Mouse (Mus musculus): ENCODE results near the gene Nt5dc2. TPM values are rescaled to one million over a fixed set of nuclear protein-coding genes. Genes with fewer than 3 reads are reported as not detected.

Nt5dc2 gene
- polyA plus RNA-seq, 1 experiment from 2014 or later = 278 TPM

- no peak overlapping the region for H3K27ac ChIP-seq
- no peak overlapping the region for H3K4me2 ChIP-seq
- H3K9ac ChIP-seq = no peak overlapping the region
- H3K9me3 ChIP-seq (replicated peaks) = no peaks in the 10 kb centered on the region
- no peak overlapping the region for H3K4me3 ChIP-seq
- 86% methylated on average over 11 of the region's 11 CpGs for WGBS
- no peak for ATAC-seq (replicated peaks; ENCODE audit: insufficient number of reproducible peaks, insufficient read depth, low FRiP score, low read depth)
- peaks cover 41% of the 10 kb centered on the region for H3K4me1 ChIP-seq (replicated peaks)
- peaks cover 65% of the 10 kb centered on the region for H3K36me3 ChIP-seq
- no peaks in the 10 kb centered on the region for H3K27me3 ChIP-seq
These were observed 40.5 kb downstream of the Nt5dc2 start for GRCm38 (mm10) chr14:31171386-31171785.

GRCm38 (mm10) chr14:31171821-31172220 lies 41.0 kb downstream of the Nt5dc2 start:
- no peak for ATAC-seq (replicated peaks; ENCODE audit: insufficient number of reproducible peaks, insufficient read depth, low FRiP score, low read depth)
- WGBS = 92% methylated on average over 15 of the region's 15 CpGs
- no peak overlapping the region for H3K4me2 ChIP-seq
- H3K36me3 ChIP-seq = peaks cover 70% of the 10 kb centered on the region
- no peaks in the 10 kb centered on the region for H3K27me3 ChIP-seq
- H3K9ac ChIP-seq = no peak overlapping the region
- no peak overlapping the region for H3K4me3 ChIP-seq
- peaks cover 36% of the 10 kb centered on the region for H3K4me1 ChIP-seq (replicated peaks)
- H3K9me3 ChIP-seq (replicated peaks) = no peaks in the 10 kb centered on the region
- H3K27ac ChIP-seq = 0 out of 2 replicates have a peak overlapping the region, but pooled peaks have one; percentile 56

- 55% methylated on average over 18 of the region's 18 CpGs for WGBS
- Histone ChIP-seq H3K36me3 (peaks cover 81% of the 10 kb centered on the region), H3K9me3 (replicated peaks) (no peaks in the 10 kb centered on the region), H3K4me1 (replicated peaks) (peaks cover 34% of the 10 kb centered on the region), H3K4me3 (no peak overlapping the region), H3K9ac (no peak overlapping the region), H3K27ac (peak overlapping the region; percentile 56), H3K27me3 (no peaks in the 10 kb centered on the region), H3K4me2 (no peak overlapping the region)
- peak; percentile 37 for ATAC-seq (replicated peaks; ENCODE audit: insufficient number of reproducible peaks, insufficient read depth, low FRiP score, low read depth)
These were observed 42.1 kb downstream of the Nt5dc2 start for GRCm38 (mm10) chr14:31172781-31173455.

GRCm38 (mm10) chr14:31173537-31173936 lies 42.7 kb downstream of the Nt5dc2 start:
- Histone ChIP-seq H3K27ac (peak overlapping the region; percentile 56), H3K9ac (no peak overlapping the region), H3K4me2 (no peak overlapping the region), H3K4me1 (replicated peaks) (peaks cover 33% of the 10 kb centered on the region), H3K36me3 (peaks cover 85% of the 10 kb centered on the region), H3K27me3 (no peaks in the 10 kb centered on the region), H3K9me3 (replicated peaks) (no peaks in the 10 kb centered on the region), H3K4me3 (no peak overlapping the region)
- no peak for ATAC-seq (replicated peaks; ENCODE audit: insufficient number of reproducible peaks, insufficient read depth, low FRiP score, low read depth)
- WGBS = 79% methylated on average over 7 of the region's 7 CpGs

DNA sequence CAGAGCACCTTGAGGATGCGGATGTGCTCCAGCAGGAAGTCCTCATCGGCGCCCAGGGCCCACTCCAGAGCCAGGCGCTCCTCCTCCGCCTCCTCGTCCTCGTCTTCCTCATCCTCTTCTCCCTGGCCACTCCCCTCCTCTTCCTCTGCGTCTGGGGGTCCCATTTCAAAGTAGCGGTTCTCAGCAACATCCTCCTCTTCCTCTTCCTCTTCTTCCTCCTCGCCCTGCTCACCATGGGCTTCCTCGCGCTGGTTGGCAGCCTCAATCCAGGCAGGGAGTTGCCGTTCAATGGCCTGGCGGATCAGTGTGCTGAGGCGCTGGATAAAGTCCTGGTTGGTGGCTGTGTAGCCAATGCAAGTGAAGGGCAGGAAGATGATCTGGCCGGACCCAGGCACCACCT lies 46.4 kb downstream of the Nt5dc2 start:
- no peak overlapping the region for H3K4me2 ChIP-seq
- no peak overlapping the region for H3K4me3 ChIP-seq
- no peaks in the 10 kb centered on the region for H3K9me3 ChIP-seq (replicated peaks)
- WGBS = 77% methylated on average over 16 of the region's 16 CpGs
- H3K4me1 ChIP-seq (replicated peaks) = peaks cover 23% of the 10 kb centered on the region
- H3K9ac ChIP-seq = no peak overlapping the region
- ATAC-seq (replicated peaks; ENCODE audit: insufficient number of reproducible peaks, insufficient read depth, low FRiP score, low read depth) = no peak
- H3K27ac ChIP-seq = no peak overlapping the region
- H3K27me3 ChIP-seq = no peaks in the 10 kb centered on the region
- H3K36me3 ChIP-seq = peaks cover 98% of the 10 kb centered on the region

DNA sequence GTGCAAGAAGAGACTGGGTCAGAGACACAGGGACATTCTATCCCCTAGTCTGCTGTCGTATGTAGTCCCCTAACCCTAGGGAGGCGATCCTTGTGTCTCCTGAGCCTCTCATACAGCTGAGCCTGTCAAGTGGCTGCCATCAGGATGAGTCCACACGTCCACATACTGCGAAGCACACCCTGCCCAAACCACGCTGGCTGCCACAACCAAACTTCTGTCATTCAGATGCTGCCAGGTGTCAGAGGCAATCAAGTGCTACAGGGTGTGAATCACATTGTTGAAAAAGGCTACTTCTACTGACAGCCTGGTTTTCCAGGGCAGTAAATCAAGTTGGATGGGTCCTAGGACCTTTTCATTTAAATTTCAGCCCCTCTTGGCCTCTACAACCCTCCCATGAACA lies 46.9 kb downstream of the Nt5dc2 start:
- 83% methylated on average over 5 of the region's 5 CpGs for WGBS
- H3K27ac ChIP-seq = no peak overlapping the region
- no peak overlapping the region for H3K4me2 ChIP-seq
- H3K36me3 ChIP-seq = peaks cover 98% of the 10 kb centered on the region
- H3K4me1 ChIP-seq (replicated peaks) = peaks cover 23% of the 10 kb centered on the region
- no peaks in the 10 kb centered on the region for H3K9me3 ChIP-seq (replicated peaks)
- no peaks in the 10 kb centered on the region for H3K27me3 ChIP-seq
- no peak for ATAC-seq (replicated peaks; ENCODE audit: insufficient number of reproducible peaks, insufficient read depth, low FRiP score, low read depth)
- no peak overlapping the region for H3K9ac ChIP-seq
- no peak overlapping the region for H3K4me3 ChIP-seq

GRCm38 (mm10) chr14:31179677-31180365 lies 49.0 kb downstream of the Nt5dc2 start:
- no peak overlapping the region for H3K4me2 ChIP-seq
- no peak for ATAC-seq (replicated peaks; ENCODE audit: insufficient number of reproducible peaks, insufficient read depth, low FRiP score, low read depth)
- no peaks in the 10 kb centered on the region for H3K27me3 ChIP-seq
- peaks cover 25% of the 10 kb centered on the region for H3K4me1 ChIP-seq (replicated peaks)
- peaks cover 98% of the 10 kb centered on the region for H3K36me3 ChIP-seq
- H3K9ac ChIP-seq = no peak overlapping the region
- H3K27ac ChIP-seq = no peak overlapping the region
- 64% methylated on average over 12 of the region's 12 CpGs for WGBS
- no peak overlapping the region for H3K4me3 ChIP-seq
- H3K9me3 ChIP-seq (replicated peaks) = no peaks in the 10 kb centered on the region

- H3K4me2 ChIP-seq = no peak overlapping the region
- H3K4me1 ChIP-seq (replicated peaks) = peaks cover 28% of the 10 kb centered on the region
- H3K27me3 ChIP-seq = no peaks in the 10 kb centered on the region
- no peak overlapping the region for H3K4me3 ChIP-seq
- peaks cover 98% of the 10 kb centered on the region for H3K36me3 ChIP-seq
- H3K27ac ChIP-seq = peak overlapping the region; percentile 15; the same call in 1 of the 2 replicates
- ATAC-seq (replicated peaks; ENCODE audit: insufficient number of reproducible peaks, insufficient read depth, low FRiP score, low read depth) = no peak
- H3K9me3 ChIP-seq (replicated peaks) = no peaks in the 10 kb centered on the region
- WGBS = 76% methylated on average over 4 of the region's 4 CpGs
- no peak overlapping the region for H3K9ac ChIP-seq
These were observed 50.7 kb downstream of the Nt5dc2 start for GRCm38 (mm10) chr14:31181512-31181911.

GRCm38 (mm10) chr14:31182786-31183290 lies 52.0 kb downstream of the Nt5dc2 start:
- Histone ChIP-seq H3K9me3 (replicated peaks) (no peaks in the 10 kb centered on the region), H3K4me2 (no peak overlapping the region), H3K27me3 (no peaks in the 10 kb centered on the region), H3K4me3 (no peak overlapping the region), H3K27ac (peak overlapping the region; percentile 50), H3K9ac (no peak overlapping the region), H3K4me1 (replicated peaks) (peaks cover 41% of the 10 kb centered on the region), H3K36me3 (peaks cover 98% of the 10 kb centered on the region)
- 61% methylated on average over 2 of the region's 2 CpGs for WGBS
- peak; percentile 25; the same call in 1 of the 2 replicates for ATAC-seq (replicated peaks; ENCODE audit: insufficient number of reproducible peaks, insufficient read depth, low FRiP score, low read depth)

DNA sequence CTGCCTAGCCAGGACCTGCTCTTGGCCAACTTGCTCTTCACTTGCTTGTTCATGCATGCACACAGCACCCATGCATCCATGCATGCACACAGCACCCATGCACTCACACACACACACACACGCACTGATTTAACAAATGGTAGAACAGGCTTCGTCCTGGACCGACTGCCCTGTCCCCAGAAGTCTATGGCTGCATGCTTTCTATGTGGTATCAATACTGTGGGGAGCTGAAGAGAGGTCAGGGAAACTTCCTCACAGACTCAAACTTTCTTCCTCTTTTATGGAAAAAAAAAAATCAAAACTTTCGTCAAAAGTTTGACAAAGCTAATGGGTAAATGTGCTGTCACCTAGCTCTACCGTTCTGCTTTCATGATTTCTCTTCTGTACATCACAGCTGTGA lies 52.7 kb downstream of the Nt5dc2 start:
- Histone ChIP-seq H3K4me2 (no peak overlapping the region), H3K9ac (no peak overlapping the region), H3K9me3 (replicated peaks) (no peaks in the 10 kb centered on the region), H3K27me3 (no peaks in the 10 kb centered on the region), H3K27ac (peak overlapping the region; percentile 50; the same call in 1 of the 2 replicates), H3K36me3 (peaks cover 99% of the 10 kb centered on the region), H3K4me3 (no peak overlapping the region), H3K4me1 (replicated peaks) (peaks cover 45% of the 10 kb centered on the region)
- ATAC-seq (replicated peaks; ENCODE audit: insufficient number of reproducible peaks, insufficient read depth, low FRiP score, low read depth) = no peak
- WGBS = 84% methylated on average over 5 of the region's 5 CpGs

GRCm38 (mm10) chr14:31184195-31184594 lies 53.3 kb downstream of the Nt5dc2 start:
- Histone ChIP-seq H3K4me3 (no peak overlapping the region), H3K27ac (0 out of 2 replicates have a peak overlapping the region, but pooled peaks have one; percentile 17), H3K9me3 (replicated peaks) (no peaks in the 10 kb centered on the region), H3K4me1 (replicated peaks) (peaks cover 51% of the 10 kb centered on the region), H3K27me3 (no peaks in the 10 kb centered on the region), H3K36me3 (peaks cover 99% of the 10 kb centered on the region), H3K4me2 (no peak overlapping the region), H3K9ac (no peak overlapping the region)
- WGBS = 86% methylated on average over 12 of the region's 12 CpGs
- no peak for ATAC-seq (replicated peaks; ENCODE audit: insufficient number of reproducible peaks, insufficient read depth, low FRiP score, low read depth)
